ENCODE assay signal across 13 mouse cellular contexts in the genomic region with DNA sequence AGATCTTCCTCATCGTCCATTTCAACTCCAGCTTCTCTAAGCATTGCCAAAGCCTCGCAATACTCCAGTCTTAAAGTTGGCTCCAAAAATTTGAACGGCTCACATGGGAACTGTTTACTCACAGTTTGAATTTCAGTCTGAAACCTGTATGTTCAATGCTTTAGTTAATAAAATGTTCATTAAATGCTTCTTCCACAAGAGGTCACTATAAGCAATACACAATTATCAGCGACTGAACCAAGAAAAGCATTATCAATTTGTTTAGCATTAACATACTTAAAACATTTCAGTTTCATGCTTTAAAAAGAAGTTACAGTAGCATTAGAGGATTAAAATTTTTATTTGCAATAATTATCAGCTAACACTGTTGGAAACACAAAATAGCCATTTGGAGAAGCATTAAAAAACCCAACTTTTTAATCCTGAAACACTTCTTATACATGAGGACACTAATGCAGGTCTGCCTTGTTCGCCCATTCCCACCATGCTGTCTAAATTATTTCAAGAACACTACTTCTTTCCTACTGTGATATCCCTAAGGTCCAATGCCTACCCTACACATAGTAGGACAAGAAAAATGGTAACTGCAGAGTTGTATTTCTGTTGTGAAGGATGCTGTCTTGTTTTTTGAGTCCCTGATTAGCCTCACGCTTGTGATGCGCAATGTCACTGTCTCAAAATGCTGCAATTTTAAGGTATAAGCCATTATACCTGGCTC. TPM values are rescaled to one million over a fixed set of nuclear protein-coding genes. Genes with fewer than 3 reads are reported as not detected.
DNase-seq lines count a peak whose midpoint lies in the region; ATAC-seq and TF ChIP-seq lines count a peak whose summit lies in the region.
"Had no signal": no experiment of that assay in that cellular context is flagged by ENCODE, and none has a peak within 500 bp of the region (broad histone marks: within the 10 kb centered on the region; RNA-seq: fewer than 3 reads in every experiment).

No protein-coding gene starts in this region.

- no peaks in the 10 kb centered on the region for H3K9me3 ChIP-seq in forebrain, postnatal 0 days (ENCODE audit: low read length)
- H3K9me3 ChIP-seq in forebrain, embryonic 11.5 days (ENCODE audit: control insufficient read depth, low read length) = no peaks in the 10 kb centered on the region
- no peaks in the 10 kb centered on the region for H3K9me3 ChIP-seq in E14TG2a.4 (ENCODE audit: low read length)

- intact Hi-C loops in left cerebral cortex, postnatal 4 days (cut with DNase I) = loop anchor here (5.0 to 10.0 kb wide), 2 partner anchors 450 to 1822 kb away; no protein-coding TSS in a partner anchor

- no peak overlapping the region for H3K9ac ChIP-seq in forebrain, postnatal 0 days
- H3K9ac ChIP-seq in forebrain, embryonic 11.5 days (ENCODE audit: low read length) = no peak overlapping the region
- no peak overlapping the region for H3K9ac ChIP-seq in liver, adult 2 months (ENCODE audit: low read depth, low read length)

- WGBS in forebrain, postnatal 0 days = 71% methylated on average over 7 of the region's 7 CpGs
- WGBS in forebrain, embryonic 11.5 days = 88% methylated on average over 7 of the region's 7 CpGs
- 74% methylated on average over 7 of the region's 7 CpGs for WGBS in liver, adult 2 months

- TF ChIP-seq CTCF in forebrain, postnatal 0 days (IDR thresholded peaks at IDR 0.05; ENCODE audit: low read depth) = peak; percentile 69
- TF ChIP-seq CTCF in liver, adult 2 months (IDR thresholded peaks at IDR 0.05; ENCODE audit: low read depth, low read length) = peak; percentile 56
- TF ChIP-seq CTCF in E14TG2a.4 (conservative IDR thresholded peaks at IDR 0.05; ENCODE audit: low read length) = peak; percentile 15

- H3K4me3 ChIP-seq in forebrain, postnatal 0 days (ENCODE audit: low read depth, low read length) = no peak overlapping the region
- no peak overlapping the region for H3K4me3 ChIP-seq in forebrain, embryonic 11.5 days (ENCODE audit: low read depth, low read length)
- H3K4me3 ChIP-seq in liver, adult 2 months (ENCODE audit: insufficient read depth, low read depth, low read length) = no peak overlapping the region
- no peak overlapping the region for H3K4me3 ChIP-seq in E14TG2a.4 (replicated peaks; ENCODE audit: low read length)
- H3K4me3 ChIP-seq: myocyte had no signal

- ATAC-seq in forebrain, postnatal 0 days = no peak
- no peak for ATAC-seq in forebrain, embryonic 11.5 days (replicated peaks; ENCODE audit: low FRiP score)

- DNase-seq in forebrain, postnatal 0 days = peak; percentile 42
- no peak for DNase-seq in forebrain, embryonic 11.5 days (ENCODE audit: low spot score)
- no peak for DNase-seq in liver, adult 2 months (ENCODE audit: extremely low read depth, low read depth, low spot score)
- no peak for DNase-seq in liver
- peak; percentile 69 for DNase-seq in induced T-regulatory cell, adult 2 months (ENCODE audit: low read depth)
- no peak for DNase-seq in thymus, postnatal 25 days
- no peak for DNase-seq in left cerebral cortex, postnatal 4 days
- DNase-seq: adrenal gland, postnatal 14 days; cerebellum, adult 9-11 months; heart, postnatal 36 days; right cerebral cortex, postnatal 25 days had no signal

- H3K4me2 ChIP-seq in forebrain, postnatal 0 days (ENCODE audit: low read depth) = no peak overlapping the region
- no peak overlapping the region for H3K4me2 ChIP-seq in forebrain, embryonic 11.5 days (ENCODE audit: low read depth, low read length, severe bottlenecking)

- TF ChIP-seq POLR2A in liver, adult 2 months (IDR thresholded peaks at IDR 0.05; ENCODE audit: extremely low read depth, insufficient read depth, low read length) = no peak

- H3K4me1 ChIP-seq in forebrain, postnatal 0 days (ENCODE audit: insufficient read depth) = no peaks in the 10 kb centered on the region
- H3K4me1 ChIP-seq in forebrain, embryonic 11.5 days (replicated peaks; ENCODE audit: control insufficient read depth, insufficient read depth, low read length) = no peaks in the 10 kb centered on the region
- H3K4me1 ChIP-seq in liver, adult 2 months (ENCODE audit: control insufficient read depth, insufficient read depth, low read length) = no peaks in the 10 kb centered on the region
- H3K4me1 ChIP-seq in E14TG2a.4 (replicated peaks; ENCODE audit: low read depth, low read length) = 0 out of 2 replicates have a peak, but pooled peaks cover 3% of the 10 kb centered on the region

- no peaks in the 10 kb centered on the region for H3K27me3 ChIP-seq in forebrain, postnatal 0 days (ENCODE audit: insufficient read depth, low read length)
- H3K27me3 ChIP-seq in forebrain, embryonic 11.5 days (ENCODE audit: control insufficient read depth, insufficient read depth, low read length) = no peaks in the 10 kb centered on the region
- H3K27me3 ChIP-seq in liver, adult 2 months (ENCODE audit: control insufficient read depth, insufficient read depth, low read length) = no peaks in the 10 kb centered on the region
- no peaks in the 10 kb centered on the region for H3K27me3 ChIP-seq in E14TG2a.4 (ENCODE audit: insufficient read depth, low read length)

- no peak overlapping the region for H3K27ac ChIP-seq in forebrain, postnatal 0 days (ENCODE audit: low read depth, low read length)
- H3K27ac ChIP-seq in forebrain, embryonic 11.5 days (ENCODE audit: low read depth, low read length) = no peak overlapping the region
- H3K27ac ChIP-seq in liver, adult 2 months (replicated peaks; ENCODE audit: insufficient read depth, low read depth, low read length) = no peak overlapping the region

- no peaks in the 10 kb centered on the region for H3K79me2 ChIP-seq in liver, adult 2 months (ENCODE audit: control insufficient read depth, insufficient read depth, low read length)

- peaks cover 10% of the 10 kb centered on the region; the same call in 1 of the 2 replicates for H3K36me3 ChIP-seq in forebrain, postnatal 0 days (ENCODE audit: insufficient read depth)
- H3K36me3 ChIP-seq in forebrain, embryonic 11.5 days (ENCODE audit: control insufficient read depth, insufficient read depth, low read length) = no peaks in the 10 kb centered on the region; the same call in 1 of the 2 replicates
- H3K36me3 ChIP-seq in liver, adult 2 months (ENCODE audit: control insufficient read depth, insufficient read depth, low read length) = peaks cover 37% of the 10 kb centered on the region
- H3K36me3 ChIP-seq in E14TG2a.4 (ENCODE audit: insufficient read depth, low read length) = peaks cover 69% of the 10 kb centered on the region

RNA-seq across cellular contexts. Expression of gene Mcm6, which starts 12.8 kb away (rescaled TPM):
- total RNA-seq in forebrain, postnatal 0 days (2014; rRNA removed) = 33.7 and 52.4 TPM in 2 replicates
- 35.2 and 40.5 TPM in 2 replicates for polyA plus RNA-seq in forebrain, postnatal 0 days (2015; fragmentation: Nextera tagmentation; extraction: Ambion mirVana)
- 343 and 344 TPM in 2 replicates for polyA plus RNA-seq in forebrain, embryonic 11.5 days (2014; fragmentation: Nextera tagmentation; extraction: Ambion mirVana)
- 7.1 and 16.3 TPM in 2 replicates for total RNA-seq in liver, adult 2 months (2014; rRNA removed)
- polyA plus RNA-seq in liver, adult 2 months (2012; rRNA removed) = 1.7 and 2.1 TPM in 2 replicates
- 10 to 100 TPM; 24.0 to 26.0 TPM for total RNA-seq in left cerebral cortex, postnatal 4 days (2021)

RNA-seq across cellular contexts. Expression of gene Lct, which starts 44.2 kb away (rescaled TPM):
- total RNA-seq in forebrain, postnatal 0 days (2014; rRNA removed) = 0.46 and 0.86 TPM in 2 replicates
- polyA plus RNA-seq in forebrain, postnatal 0 days (2015; fragmentation: Nextera tagmentation; extraction: Ambion mirVana) = 0.11 and 0.35 TPM in 2 replicates
- 0.16 and 0.21 TPM in 2 replicates for polyA plus RNA-seq in forebrain, embryonic 11.5 days (2014; fragmentation: Nextera tagmentation; extraction: Ambion mirVana)
- 0.07 TPM in 1 of 2 replicates, not detected in the other for total RNA-seq in liver, adult 2 months (2014; rRNA removed)
- not detected in 2 replicates for polyA plus RNA-seq in liver, adult 2 months (2012; rRNA removed)
- 1 to 10 TPM in 1 of 2 experiments, under 1 TPM in 1; 0.79 to 1.0 TPM for total RNA-seq in left cerebral cortex, postnatal 4 days (2021)
- total RNA-seq: heart, postnatal 36 days had no signal

RNA-seq across cellular contexts. Expression of gene Dars, which starts 44.9 kb away (rescaled TPM):
- 90.4 and 101 TPM in 2 replicates for total RNA-seq in forebrain, postnatal 0 days (2014; rRNA removed)
- polyA plus RNA-seq in forebrain, postnatal 0 days (2015; fragmentation: Nextera tagmentation; extraction: Ambion mirVana) = 128 and 130 TPM in 2 replicates
- 116 and 130 TPM in 2 replicates for polyA plus RNA-seq in forebrain, embryonic 11.5 days (2014; fragmentation: Nextera tagmentation; extraction: Ambion mirVana)
- total RNA-seq in liver, adult 2 months (2014; rRNA removed) = 81.0 and 104 TPM in 2 replicates
- polyA plus RNA-seq in liver, adult 2 months (2012; rRNA removed) = 12.6 and 14.7 TPM in 2 replicates
- 10 to 100 TPM; 72.5 to 73.8 TPM for total RNA-seq in left cerebral cortex, postnatal 4 days (2021)

Comparison
In these comparisons a context has a peak if more than half of its experiments do, and no peak if none do; other contexts are left out.
1. DNase-seq: peak in forebrain, postnatal 0 days (single experiment) and induced T-regulatory cell, adult 2 months (single experiment); none in forebrain, embryonic 11.5 days (single experiment), liver, adult 2 months (single experiment), liver (single experiment), thymus, postnatal 25 days (single experiment) and left cerebral cortex, postnatal 4 days (single experiment).
2. CTCF ChIP-seq: peak in every context shown above with its lines; median percentile 69 in forebrain, postnatal 0 days; 56 in liver, adult 2 months; 15 in E14TG2a.4.